Mouse (Mus musculus) right cerebral cortex, adult 18-20 months (tissue): ENCODE measurements at regions not wholly inside any gene's neighbourhood (a gene's known extent, or its start where the extent isn't known, plus 50 kb on each side); places are given as distances from the start of the nearest gene placed in this dataset.

ENCODE experiments used
- DNase-seq: peaks from one replicate; pipeline ENCODE4 v3.0.0; 2022; ENCODE audit warnings: mixed read lengths

DNA sequence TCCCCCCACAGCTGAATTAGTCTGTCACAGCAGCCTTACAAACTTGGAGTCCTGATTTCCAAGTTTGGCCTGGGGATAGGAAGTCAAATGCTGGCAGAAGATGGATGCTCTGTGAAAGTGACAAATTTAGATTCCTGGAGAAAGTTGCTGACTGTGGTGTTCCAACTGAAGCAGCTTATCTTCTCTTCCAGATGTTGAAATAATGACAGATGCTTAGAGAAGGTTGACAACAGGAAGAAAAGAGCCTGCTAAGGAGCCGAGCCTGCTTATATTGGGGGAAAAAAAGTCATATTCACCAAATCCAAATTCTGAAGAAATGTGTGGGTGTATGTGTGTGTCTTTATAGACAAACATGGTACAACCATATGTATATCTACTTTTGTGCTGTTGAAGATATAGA lies 1380.4 kb upstream of the Cdh8 start:
- DNase-seq, result no peak

- DNase-seq, result no peak
Observed at GRCm38 (mm10) chr8:100793951-100794350, 1377.7 kb upstream of the Cdh8 start.

GRCm38 (mm10) chr8:100790592-100791141 lies 1374.4 kb upstream of the Cdh8 start:
- DNase-seq, result no peak

DNA sequence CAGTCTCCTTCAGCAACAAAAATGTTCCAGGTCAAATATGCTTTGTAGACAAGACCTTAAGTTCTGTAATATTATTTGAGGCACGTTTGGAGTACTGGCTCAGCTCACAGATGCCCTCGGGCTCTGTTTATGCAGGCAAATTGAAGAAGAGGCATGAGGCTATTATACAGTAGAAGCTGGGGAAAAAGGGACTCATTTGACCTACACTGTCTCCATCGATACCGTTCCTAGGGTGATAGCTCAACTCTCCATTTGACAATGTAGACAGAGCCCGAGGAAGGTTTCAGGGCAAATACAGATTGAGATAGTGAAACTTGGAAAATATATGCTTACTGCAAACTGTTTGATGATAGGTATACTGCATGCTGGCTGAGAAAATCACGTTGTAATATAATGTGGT lies 1371.9 kb upstream of the Cdh8 start:
- no peak for DNase-seq

DNA sequence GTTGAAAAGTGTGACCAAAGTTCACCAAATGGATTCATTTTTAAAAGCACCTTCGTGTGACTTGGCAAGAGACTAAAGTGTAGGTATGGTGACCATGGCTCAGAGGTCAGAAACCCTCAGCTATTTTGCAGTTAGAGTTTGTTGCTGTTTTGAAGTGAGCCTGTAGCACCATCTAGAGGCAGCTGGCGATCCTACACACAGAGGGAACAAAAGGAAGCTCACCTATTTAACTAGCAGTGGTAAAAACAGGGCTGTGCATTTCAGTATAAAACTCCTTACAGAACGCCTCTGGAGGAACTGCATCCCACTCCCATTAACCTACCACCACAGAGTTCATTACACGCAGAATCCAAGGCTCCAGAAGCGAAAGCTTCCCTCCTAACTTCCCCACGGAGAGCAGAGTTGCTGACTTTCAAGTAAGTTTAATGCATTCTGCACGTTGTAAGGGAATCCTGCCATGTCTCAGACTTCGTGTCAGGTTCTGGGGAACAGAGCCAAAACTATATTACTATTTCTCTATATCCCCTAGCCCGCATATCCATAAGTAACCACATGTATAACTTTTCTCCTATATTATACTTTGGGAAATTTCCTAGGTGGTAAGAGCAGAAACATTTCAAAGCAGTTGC lies 1356.6 kb upstream of the Cdh8 start:
- peak; percentile 62 for DNase-seq

GRCm38 (mm10) chr8:100769617-100770016 lies 1353.3 kb upstream of the Cdh8 start:
- DNase-seq, result no peak

DNA sequence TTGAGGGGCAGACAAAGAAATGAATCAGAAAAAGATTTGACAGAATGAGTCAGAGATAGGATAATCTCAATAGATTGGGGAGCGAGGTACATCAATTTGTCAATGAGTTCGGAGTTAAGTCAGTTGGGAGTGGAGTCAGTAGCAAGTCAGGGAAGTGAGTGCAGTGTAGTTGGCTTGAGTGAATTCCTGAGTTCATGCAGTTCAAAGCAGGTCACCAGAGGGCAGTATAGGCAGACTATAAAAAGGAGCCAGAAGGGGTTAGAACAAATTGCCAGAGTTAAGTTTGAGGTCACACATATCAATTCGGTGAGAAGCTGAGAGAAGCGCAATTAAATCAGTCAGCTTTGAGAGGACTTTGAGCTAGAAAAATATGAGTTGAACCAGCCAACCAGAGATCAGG lies 1317.7 kb upstream of the Cdh8 start:
- no peak for DNase-seq

GRCm38 (mm10) chr8:100702365-100702764 lies 1286.1 kb upstream of the Cdh8 start:
- no peak for DNase-seq

- no peak for DNase-seq
Observed at GRCm38 (mm10) chr8:100695043-100695442, 1278.8 kb upstream of the Cdh8 start.

DNA sequence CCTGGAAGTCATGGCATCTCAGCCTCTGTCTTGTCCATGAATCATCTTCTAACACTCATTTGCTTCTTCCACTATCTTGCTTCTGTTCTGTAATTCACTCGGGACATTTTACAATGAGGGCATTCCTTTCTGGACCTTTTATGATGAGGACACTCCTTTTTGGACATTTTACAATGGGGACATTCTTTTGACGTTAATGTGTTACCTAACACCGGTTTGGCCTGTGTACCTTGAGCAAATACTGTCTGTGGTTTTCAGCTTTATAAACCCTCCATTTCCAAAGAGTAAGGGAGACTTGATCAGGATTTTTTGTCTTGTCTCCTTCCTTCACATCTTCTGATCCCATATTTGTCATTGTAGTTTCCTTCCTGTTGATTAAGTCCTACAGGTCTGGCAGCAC lies 1262.3 kb upstream of the Cdh8 start:
- DNase-seq, result no peak
